Mouse (Mus musculus): ENCODE measurements at regions not wholly inside any gene's neighbourhood (a gene's known extent, or its start where the extent isn't known, plus 50 kb on each side); places are given as distances from the start of the nearest gene placed in this dataset.

DNA sequence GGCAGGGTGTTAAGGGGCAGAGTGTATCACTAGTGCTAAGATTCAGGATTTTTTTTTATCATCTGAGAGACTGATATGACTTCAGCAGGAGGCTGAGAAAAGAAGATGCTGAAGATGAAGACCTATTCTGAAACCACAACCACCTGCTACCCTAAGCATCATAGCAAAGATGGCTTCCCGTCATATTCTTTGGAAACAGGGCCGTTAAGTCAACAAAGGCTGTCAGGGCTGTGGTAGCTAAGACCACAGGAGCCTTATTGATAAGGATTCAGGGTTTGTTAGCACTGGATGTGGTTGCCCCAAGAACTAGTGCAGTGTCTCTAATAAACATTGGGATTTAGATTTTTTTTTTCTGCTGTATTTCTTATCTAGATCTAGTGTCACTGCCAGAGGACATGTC, 56.7 kb upstream of the Rasgrp1 start:
- DNase-seq (ENCODE audit: low spot score in 2 of 2) = no peak

DNA sequence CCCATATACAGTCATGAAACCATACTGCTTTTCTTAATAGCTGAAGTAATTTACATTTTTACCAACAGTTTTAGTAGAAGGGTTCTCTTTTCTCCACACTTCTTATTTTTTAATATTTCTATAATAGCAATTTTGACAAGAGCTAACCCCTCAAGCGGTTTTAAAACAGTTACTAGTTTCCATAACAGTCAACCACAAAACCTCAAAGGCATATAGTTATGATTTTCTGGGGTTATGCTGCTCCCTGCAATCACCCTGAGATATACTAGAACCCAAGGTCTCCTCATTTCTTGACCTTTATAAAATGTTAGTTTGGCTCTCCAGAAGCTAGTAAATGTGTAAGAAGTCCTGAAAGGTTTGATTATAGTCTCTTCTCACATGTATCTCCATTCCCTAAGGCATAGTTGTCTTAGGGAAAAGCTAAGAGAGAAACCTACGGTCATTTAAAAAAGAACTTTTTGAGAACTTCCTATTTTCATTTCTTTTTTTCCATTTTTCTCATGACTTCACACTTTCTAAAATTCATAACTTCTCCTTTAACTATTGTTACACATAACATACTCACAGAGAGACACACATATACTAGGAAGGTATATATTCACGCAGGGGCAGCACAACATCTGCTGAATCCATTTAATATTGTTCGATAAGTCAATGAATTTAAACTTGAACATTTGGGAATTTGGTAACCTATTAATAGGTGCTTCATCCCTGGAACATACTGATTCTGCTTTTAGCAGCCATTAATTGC, 60.8 kb upstream of the Rasgrp1 start:
- DNase-seq (ENCODE audit: low spot score in 2 of 2) = no peak

DNA sequence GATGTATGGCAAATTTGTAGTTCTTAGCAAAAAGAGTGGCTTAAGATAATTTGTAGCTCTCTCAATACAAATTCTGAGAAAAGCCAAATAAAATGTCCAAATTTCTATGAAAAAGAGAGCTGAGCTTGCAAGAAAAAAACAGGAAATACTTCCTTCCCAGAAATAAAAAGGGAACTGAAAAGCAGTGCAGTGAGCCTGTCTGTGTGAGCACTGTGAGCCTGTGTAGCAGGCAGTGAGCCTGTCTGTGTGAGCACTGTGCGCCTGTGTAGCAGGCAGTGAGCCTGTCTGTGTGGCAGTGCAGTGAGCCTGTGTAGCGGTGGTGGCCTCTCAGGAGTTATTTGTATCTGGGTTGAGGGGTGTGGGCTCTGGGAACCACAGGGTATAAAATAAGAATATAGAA, 62.7 kb upstream of the Rasgrp1 start:
- peak in 1 of 2 experiments; percentile 29 for DNase-seq (ENCODE audit: low spot score in 2 of 2)

DNA sequence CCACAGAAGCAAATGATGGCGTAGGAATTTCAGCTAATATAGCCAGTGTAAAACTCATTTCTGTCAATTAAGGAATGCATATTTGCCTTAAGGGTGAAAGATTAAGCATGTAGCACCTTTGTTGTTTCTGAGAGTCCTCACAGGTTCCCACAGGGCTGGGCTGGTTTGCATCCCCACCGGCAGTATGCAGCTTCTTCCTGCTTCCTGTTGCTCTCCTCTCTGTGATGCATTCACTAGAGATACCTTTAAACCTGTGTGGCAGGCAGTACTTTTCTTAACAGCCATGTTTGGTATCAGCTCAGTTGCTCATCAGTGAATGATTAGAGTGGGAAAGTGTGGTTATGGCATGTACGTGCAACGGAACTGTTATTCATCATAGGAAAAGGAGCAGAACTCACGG, 65.4 kb upstream of the Rasgrp1 start:
- DNase-seq (ENCODE audit: low spot score in 2 of 2) = no peak

DNA sequence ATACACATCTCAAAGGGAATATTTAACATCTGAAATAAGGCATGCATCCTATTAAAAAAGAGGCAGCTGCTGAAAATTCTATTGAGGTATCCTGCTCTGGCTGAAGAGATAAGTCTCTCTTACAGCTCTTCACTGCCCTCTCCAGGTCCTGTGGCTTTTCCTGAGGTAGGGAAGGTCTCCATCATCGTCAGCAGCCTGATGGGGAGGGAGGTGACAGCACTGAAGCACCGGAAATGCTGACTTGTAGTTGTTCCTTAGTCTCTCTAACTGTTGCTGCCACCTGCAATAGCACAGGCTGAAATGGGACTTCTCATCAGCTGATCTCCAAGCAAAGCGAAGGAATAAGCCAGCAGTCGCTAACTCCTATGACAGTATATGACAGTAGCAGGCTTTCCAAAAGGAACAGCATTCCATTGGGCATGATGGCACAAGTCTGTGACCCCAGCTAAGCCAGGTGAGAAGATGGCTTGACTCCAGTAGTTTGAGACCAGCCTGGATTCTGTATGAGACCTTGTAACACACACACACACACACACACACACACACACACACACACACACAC, 69.3 kb upstream of the Rasgrp1 start:
- DNase-seq (ENCODE audit: low spot score in 2 of 2) = no peak

DNA sequence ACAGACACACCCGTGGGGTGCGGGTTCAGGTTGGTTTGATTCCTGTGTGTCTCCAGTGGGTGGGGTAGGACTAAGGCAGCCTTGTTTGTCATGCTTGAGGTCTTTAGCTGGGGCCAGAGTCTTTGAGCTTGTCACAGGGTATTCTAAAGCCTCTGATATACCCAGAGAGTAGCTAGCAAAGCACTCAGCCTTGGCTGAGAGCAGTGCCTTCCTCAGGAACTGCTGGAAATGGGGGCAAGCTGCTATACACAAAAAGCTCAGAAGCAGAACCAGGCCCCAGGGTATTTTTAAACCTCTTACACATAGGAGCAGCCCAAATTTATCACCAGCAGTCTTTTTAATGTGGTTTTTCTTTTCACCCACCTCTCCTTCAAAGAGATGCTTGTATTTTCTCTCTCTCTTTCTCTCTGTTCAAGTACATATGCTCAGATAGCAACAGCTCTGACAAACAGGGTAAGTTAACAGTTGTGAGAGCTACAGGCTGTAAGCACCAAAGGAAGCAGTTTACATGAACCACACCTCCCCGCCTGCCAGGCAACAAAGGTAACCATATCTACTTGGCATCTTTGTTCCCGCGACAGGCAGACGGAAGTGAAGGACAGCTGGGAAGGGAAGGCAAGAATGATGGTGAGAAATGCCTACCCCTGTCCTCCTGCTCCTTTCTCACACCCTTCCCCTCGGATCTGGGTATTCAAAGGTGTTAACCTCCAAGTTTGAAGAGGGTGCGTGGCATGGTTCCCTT, 74.6 kb upstream of the Rasgrp1 start:
- DNase-seq (ENCODE audit: low spot score in 2 of 2) = no peak

DNA sequence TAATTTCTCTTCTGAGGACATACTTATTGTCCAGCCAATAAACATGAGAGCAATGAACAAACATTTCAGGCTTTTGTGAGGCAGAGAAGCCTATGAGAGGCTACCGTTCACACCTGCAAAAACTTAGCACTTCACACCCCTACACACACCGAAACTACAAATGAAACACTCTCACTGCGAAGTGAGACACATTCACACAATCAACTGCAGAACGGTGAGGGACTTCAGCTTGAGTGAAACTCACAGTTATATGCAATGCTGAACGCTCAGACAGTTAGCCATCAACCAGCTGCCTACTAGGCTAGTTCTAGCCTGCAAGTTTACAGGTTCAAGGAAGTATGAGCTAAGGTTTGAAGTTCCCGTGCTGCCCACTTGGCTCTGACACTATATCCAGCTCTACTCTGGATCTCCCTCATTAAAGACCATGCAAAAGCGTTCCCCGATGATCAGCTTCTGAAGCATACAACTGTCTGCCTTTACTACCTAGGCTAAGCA, 75.4 kb upstream of the Rasgrp1 start:
- no peak for DNase-seq (ENCODE audit: low spot score in 2 of 2)

DNA sequence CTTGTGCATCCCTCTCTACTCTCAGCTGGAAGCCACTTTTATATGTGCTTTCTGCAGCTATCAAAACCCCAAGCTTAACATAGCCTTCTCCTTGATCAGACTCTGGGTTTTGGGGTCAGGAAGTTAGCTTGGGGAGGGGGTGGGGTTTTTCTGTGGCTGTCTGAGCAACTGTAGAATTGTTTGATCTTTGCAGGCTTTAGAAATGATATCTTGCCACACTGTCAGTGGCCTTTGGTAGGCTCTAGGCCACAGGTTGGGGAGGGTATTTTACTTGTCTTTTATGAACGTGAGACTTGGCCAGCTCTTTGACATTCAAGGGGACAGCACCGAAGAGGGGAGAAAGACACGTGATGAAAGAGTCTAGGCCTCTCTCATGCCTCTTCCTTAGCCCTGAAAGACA, 75.9 kb upstream of the Rasgrp1 start:
- DNase-seq (ENCODE audit: low spot score in 2 of 2) = no peak

DNA sequence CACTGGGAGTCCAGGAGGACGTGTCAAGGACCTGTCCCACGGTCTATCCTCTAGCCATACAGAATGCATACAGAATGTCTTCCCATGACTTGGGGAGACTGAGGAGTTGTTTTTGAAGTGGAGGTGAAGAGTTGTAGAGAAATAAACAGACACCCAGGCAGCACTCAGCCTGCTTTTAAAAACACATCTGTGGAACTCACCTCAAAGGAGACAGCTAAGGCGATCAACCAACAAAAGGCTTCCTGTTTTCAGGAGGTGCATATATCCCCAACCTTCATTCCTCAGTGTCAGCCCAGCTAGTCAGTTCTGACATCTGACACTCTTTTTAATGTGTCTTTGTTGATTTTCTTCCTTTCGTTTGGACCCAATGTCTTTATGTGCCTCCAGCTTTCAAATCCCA, 78.6 kb upstream of the Rasgrp1 start:
- no peak for DNase-seq (ENCODE audit: low spot score in 2 of 2)

DNA sequence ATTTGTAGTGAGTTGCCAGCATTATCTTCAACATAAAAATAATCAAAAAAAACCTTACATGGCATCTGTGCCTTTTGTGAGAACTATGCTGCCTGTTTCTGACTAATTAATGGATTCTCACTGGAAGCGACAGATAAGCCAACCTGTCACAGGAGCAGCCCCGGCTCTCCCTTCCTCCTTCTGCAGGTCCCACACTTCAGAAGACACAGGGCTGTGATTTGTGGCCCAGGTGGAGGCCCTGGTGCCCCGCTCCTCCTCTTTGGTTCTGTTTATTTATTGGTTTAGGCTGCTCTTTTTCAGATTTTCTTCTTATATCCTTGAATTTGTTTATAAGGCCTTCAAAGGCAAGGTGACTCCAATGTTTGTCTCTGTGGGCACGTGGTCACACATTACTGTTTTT, 80.0 kb upstream of the Rasgrp1 start:
- DNase-seq (ENCODE audit: low spot score in 2 of 2) = no peak

DNA sequence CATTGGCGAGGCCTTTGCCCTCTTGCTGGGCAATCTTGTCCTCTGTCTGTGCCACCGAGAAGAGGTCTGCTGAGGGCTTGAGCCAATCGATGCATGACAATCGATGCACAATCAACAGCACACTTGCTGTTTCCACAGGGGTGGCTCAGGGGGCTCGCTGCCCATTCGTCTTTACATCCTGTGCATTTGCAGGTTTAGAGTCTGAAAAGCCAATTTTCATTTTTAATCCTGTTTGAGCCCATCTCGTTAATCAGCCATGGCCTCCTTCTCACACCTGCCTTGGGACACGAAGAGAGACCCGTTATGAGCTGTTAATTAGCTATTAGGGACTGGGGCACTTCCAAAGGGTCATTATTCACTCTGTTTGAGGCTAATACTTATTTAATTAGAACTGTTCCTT, 86.4 kb upstream of the Rasgrp1 start:
- DNase-seq (ENCODE audit: low spot score in 2 of 2) = no peak

DNA sequence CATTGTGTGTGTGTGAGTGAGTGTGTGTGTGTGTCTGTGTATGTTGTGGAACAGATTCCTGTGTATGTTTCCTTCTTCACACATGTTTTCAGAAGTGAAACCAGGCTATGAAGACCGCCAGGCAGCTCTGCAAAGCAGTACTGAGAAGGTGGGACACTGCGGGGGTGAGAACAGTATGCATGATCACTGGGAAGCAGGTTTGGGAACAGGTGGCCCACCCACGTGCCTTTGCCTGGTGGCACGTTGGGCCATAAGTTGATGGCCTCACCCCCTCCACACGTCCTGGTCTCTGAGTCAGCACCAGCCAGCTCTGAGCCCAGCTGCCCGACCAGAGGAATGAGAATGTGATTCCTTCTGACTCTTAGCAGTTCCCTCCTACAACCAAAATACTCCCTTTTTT, 89.2 kb upstream of the Rasgrp1 start:
- no peak for DNase-seq (ENCODE audit: low spot score in 2 of 2)

DNA sequence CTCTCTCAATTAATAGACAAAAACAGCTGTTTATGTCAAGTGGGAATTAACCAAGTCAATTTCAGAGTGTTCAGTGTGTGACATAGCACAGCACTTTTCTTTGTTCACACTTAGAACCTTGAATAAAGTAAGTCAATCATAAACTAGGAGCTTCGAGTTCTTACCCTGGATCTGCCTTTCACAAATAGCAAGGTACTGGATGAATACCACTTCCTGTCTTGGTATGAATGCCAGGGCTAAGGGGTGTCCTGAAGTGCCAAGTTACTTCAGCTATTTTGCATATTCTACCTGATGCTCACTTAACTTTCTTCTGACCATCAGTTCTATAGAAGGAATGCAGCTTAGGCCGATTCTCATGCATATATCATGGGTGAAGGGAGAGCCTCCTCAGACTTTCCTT, 90.1 kb upstream of the Rasgrp1 start:
- no peak for DNase-seq (ENCODE audit: low spot score in 2 of 2)

DNA sequence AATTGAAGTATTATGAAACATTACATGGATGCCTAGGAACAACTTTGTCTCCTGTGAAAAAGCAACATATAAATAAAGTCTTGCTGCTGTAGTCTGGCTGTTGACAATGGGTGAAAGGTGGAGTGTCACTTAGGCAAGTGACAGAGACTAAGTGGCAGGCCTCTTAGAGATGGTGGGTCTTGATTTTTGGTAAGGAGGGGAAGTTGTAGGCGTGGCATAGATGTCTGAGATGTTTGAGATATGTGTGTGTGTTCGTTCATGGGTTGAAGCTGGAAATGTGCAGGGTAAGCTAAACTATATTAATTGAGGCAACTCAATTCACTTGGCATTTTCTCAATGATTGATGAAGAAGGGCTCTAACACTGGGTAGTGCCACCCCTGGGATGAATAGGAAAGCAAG, 90.7 kb upstream of the Rasgrp1 start:
- no peak for DNase-seq (ENCODE audit: low spot score in 2 of 2)

DNA sequence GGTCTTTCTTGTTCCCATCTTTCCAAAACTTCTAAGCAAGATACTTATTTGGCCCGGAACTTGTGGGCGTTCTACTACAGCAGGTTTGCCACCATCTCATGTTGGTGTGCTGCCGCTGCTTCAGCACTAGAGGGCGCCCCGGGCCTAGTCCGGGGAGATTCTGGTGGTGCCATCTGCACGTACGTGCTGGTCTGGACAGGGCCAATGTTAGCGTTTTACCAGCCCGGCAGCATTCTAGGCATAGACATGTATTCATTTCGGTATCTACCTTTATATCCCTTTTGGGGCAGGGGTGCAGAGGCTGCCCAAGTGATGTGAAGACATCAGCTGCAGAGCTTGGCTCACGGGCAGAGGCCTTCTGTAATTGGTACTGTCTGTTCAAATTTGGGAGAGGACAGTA, 95.3 kb upstream of the Rasgrp1 start:
- no peak for DNase-seq (ENCODE audit: low spot score in 2 of 2)

DNA sequence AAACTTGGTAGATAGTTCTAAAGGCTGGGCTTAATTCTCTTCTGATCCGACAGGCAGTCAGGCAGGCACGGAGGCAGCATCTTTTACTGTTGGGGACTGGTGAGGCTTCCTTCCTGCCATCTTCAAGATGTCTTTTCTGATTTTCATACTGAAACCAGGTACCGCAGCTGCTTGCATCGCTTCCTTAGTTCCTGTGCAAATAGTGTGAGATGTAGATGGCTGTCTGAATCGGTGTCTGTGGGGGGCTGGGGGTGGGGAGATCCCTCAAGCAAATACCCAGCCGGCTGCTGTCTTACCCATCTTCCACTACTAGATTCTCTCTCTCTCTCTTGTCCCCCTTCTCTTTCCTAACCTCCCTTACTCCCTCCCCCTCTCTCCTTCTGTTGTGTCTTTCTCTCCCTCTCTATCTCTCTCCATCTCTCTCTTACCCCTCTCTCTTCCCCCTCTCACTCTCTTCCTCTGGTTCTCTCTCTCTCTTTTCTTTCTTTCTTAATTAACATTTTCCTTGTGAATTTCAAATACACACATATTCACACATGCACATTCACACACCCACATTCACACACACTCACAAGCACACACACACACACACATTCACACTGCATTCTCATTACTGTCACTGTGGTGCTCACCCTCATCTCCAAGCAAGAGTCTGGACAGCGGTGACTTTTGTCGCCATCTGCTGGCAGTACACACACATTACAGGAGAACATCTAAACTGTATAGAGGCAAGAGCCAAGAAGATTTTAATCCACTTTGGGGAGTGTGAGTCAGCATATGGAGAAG, 96.0 kb upstream of the Rasgrp1 start:
- peak in 1 of 2 experiments; percentile 43 for DNase-seq (ENCODE audit: low spot score in 2 of 2)

DNA sequence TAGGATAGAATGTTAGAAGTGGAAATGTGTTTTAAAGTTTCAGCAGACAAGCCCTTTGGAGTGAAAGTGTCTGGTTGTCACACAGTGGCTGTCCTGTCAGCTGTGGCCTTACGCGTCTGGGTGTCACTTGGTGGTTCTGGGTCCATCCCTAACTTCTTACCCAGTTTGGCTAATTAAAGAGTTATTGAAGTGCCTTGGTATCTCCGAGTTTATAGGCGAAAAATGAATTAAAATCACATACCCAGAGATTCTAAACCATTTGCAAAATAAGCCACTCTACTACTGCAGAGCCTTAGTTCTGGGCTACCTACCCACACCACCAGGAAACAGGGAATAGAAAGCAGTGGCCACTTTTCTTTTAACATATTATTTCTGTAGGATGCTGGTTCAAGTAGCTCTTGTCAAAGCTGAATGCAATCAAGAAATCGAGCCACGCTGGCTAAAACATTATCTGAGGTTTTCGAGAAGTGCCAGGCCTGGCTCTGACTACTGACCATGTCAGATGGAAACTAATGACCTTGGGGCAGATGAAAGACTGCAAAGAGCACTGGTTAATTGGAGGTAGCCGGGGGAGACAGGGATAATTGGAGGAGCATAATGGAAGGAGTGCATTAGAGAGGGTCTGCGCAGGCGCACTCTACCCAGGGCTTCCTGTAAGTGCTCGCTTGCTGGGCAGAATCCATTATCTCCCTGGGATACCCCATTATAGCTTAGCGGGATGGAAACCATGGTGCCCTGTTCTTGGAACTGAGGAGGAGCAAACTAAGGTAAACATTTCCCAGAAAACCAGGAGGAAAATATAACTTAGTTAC, 96.8 kb upstream of the Rasgrp1 start:
- no peak for DNase-seq (ENCODE audit: low spot score in 2 of 2)

DNA sequence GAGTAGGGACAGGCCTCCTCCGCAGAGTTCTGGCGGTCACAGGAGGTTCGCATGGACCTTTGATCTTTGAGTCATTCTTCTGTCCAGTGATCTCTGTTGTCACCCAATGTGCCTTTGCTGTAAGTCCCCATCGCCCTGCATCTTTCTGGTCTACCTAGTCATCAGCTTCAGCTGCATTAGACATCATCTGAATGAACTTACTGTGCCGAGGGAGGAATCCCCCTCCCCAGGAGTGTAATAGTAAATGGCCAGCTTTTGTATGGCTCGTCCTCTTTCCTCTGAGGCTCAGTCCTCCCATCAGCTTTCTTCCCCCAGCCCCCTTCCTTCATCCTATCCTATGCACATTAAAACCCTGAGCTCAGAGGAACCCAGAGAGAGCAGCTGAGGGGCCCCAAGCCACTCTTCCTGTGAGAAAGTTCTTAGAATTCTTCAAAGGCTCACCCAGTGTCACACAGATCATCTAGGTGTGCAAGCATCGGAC, 98.0 kb upstream of the Rasgrp1 start:
- DNase-seq (ENCODE audit: low spot score in 2 of 2) = no peak

DNA sequence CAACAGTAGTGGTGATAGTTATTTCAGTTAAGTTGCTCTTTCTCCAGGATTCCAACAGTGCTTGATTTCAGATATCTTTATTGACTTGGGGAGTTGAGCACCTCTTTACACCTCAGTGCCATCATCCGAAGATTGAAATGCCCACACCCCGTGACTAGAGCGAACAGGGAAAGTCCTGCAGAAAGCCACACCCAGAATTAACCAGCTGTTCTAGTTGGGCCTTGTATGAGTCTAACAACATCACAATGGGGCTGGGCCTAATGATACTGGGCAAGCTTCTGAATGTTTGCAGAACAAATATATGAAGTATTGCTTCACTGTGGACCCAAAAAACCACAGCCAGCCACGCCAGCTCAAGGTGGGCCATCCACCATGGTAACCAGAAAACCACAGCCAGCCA, 100.1 kb upstream of the Rasgrp1 start:
- DNase-seq (ENCODE audit: low spot score in 2 of 2) = no peak

DNA sequence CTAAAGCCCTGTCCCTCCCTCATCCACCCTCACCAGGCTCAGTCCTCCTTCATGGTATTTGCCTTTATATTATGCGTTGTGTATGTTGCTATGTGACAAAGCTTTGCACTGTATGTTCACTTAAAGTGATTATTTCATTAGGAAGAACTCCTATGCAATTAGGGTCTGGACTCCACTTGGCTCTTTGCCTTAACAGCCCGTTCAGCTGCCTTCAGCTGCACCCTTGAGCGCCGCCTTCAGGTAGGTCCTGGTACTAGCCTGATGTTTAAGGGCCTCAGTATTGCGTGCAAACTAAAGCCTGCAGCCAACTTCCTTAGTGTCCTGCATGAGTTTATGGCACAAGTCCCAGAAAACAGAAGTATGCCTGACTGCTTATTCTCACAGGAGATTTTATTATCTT, 101.9 kb upstream of the Rasgrp1 start:
- DNase-seq (ENCODE audit: low spot score in 2 of 2) = no peak

DNA sequence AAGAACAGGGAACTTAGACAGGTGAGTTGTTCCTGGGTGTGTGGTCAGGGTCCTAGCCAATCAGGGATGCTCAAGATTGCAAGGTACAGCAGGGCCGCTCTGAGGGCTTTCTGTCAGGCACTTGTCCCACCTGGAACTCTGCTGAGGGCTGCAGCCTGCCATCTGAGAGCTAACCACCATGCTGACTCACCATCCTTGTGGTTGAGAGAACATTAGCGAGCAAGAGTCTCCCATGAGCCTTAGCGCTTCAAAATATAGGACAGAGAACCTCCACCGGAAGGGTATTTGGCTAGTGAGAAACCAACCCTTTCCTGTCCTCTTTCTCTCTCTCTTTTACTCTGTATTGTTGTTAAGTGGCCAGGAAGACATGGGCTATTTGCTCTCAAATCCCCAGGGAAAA, 104.1 kb upstream of the Rasgrp1 start:
- no peak for DNase-seq (ENCODE audit: low spot score in 2 of 2)

Measured in heart, adult 9 months (tissue).